Mouse (Mus musculus) myocyte (in vitro differentiated cells): ENCODE measurements around the gene Hrh2.

ENCODE experiments used
- CEBPB ChIP-seq: IDR thresholded peaks from 2 replicates; pipeline ENCODE4 v1.6.1; 2011; ENCODE audit warnings: mild to moderate bottlenecking, moderate library complexity; ENCODE audit not compliant: poor library complexity, insufficient read depth, severe bottlenecking
- E2F4 ChIP-seq: IDR thresholded peaks from one replicate; pipeline ENCODE4 v1.6.1; 2011; ENCODE audit warnings: mild to moderate bottlenecking, control low read depth, moderate library complexity; ENCODE audit not compliant: insufficient read depth
- MYOD1 ChIP-seq, 3 experiments: IDR thresholded peaks; one replicate each; pipeline ENCODE4 v1.6.1; 2011; ENCODE audit warnings: control low read depth in 2 of 3, low read depth in 2 of 3, mild to moderate bottlenecking in 2 of 3, moderate library complexity in 1 of 3; ENCODE audit not compliant: insufficient read length in 2 of 3, control insufficient read depth in 1 of 3
- POLR2A ChIP-seq: IDR thresholded peaks from one replicate; pipeline ENCODE4 v1.6.1; 2011; ENCODE audit warnings: low read depth, mild to moderate bottlenecking, control low read depth, moderate library complexity; ENCODE audit not compliant: insufficient read length
- POLR2AphosphoS2 ChIP-seq: IDR thresholded peaks from one replicate; pipeline ENCODE4 v1.6.1; 2011; ENCODE audit warnings: low read depth, control low read depth; ENCODE audit not compliant: insufficient read length
- TCF12 ChIP-seq: IDR thresholded peaks from one replicate; pipeline ENCODE4 v1.6.1; 2011; ENCODE audit warnings: mild to moderate bottlenecking, control low read depth; ENCODE audit not compliant: poor library complexity, insufficient read depth, severe bottlenecking
- TCF3 ChIP-seq: IDR thresholded peaks from one replicate; pipeline ENCODE4 v1.6.1; 2011; ENCODE audit warnings: low read depth, control low read depth; ENCODE audit not compliant: insufficient read length
- USF1 ChIP-seq: IDR thresholded peaks from one replicate; pipeline ENCODE4 v1.6.1; 2011; ENCODE audit warnings: low read depth, mild to moderate bottlenecking, control low read depth, moderate library complexity

- TF ChIP-seq POLR2A: no peak
- TF ChIP-seq MYOD1 (IDR thresholded peaks at IDR 0.05; ENCODE audit: control insufficient read depth in 1 of 3, insufficient read length in 2 of 3, low read depth in 2 of 3): no peak
- no peak for TF ChIP-seq POLR2AphosphoS2
- no peak for TF ChIP-seq TCF12
- TF ChIP-seq E2F4: no peak
- no peak for TF ChIP-seq USF1
- no peak for TF ChIP-seq TCF3
- TF ChIP-seq CEBPB: no peak
Observed at GRCm38 (mm10) chr13:54181947-54182346, 10.0 kb upstream of the Hrh2 start.
